Mouse (Mus musculus) spleen, postnatal 36 days (tissue): ENCODE data around the gene Trpt1.
A peak's percentile ranks its signal among the peaks of the same experiment; 100 is the strongest.
"Not testable (repeated sequence)": the region's sequence is repeated elsewhere in the genome, so short reads cannot be mapped to it uniquely, and the experiment has no call there.

ENCODE experiments used
- DNase-seq, 2 experiments: peaks; one replicate each; pipeline ENCODE4 v3.0.0; 2022; ENCODE audit warnings: low spot score in 2 of 2, mixed read lengths in 1 of 2

Gene Trpt1

DNA sequence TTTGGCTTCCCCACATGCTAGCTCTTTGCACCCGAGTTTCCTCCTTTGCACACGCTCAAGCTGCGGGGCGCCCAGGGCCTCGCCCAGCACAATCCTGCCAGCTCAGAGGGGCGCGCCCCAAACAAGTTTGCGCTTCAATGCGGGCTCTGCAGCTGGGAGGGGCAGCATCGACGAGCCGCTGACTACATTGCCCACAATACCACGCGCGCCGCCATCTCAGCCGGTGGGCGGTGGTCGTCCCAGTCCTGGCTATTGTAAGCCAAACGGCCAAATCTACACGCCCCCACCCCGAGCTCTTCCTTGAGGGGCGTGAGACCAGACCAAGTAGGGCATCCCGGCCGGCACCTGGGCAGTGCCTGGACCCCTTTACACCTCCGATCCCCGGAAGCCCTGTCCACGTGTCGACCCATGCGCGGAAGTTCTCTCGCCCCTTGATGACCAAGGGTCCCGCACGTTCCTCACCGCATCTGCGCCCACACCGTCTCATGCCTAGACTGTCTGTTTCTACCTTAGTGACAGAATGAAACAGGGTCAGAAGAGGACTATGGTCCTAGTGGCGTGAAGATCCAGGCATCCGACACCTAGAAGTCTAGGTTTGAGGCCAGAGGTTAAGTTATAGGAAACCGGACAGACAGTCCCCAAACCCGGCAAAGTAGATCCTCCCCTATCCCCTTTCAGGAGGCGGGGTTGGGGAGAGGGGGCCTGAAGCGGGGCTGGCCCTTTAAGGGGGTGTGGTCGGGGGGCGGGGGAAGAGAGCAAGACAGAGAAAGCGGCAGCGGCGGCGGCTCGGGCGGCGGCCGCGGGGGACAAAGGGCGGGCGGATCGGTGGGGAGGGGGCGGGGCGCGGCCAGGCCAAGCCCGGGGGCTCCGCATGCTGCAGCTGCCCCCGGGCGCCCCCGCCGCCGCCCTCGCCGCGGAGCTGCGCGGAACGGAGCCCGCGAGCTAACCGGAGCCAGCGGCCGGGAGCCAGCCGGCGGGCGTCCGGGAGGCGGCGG, 21.4 kb upstream of the Trpt1 start, which contains the start of gene Ppp1r14b:
Gene Ppp1r14b, plus strand, starts transcription at position 758 of the 995 bp plus-strand sequence.
- DNase-seq: peak; percentile 79 to 84

- peak; percentile 62 to 67 for DNase-seq
These were observed 20.1 kb upstream of the Trpt1 start, which contains the start of gene Plcb3 for GRCm38 (mm10) chr19:6975537-6976521. Gene Plcb3, minus strand, starts transcription at chr19:6976470.

DNA sequence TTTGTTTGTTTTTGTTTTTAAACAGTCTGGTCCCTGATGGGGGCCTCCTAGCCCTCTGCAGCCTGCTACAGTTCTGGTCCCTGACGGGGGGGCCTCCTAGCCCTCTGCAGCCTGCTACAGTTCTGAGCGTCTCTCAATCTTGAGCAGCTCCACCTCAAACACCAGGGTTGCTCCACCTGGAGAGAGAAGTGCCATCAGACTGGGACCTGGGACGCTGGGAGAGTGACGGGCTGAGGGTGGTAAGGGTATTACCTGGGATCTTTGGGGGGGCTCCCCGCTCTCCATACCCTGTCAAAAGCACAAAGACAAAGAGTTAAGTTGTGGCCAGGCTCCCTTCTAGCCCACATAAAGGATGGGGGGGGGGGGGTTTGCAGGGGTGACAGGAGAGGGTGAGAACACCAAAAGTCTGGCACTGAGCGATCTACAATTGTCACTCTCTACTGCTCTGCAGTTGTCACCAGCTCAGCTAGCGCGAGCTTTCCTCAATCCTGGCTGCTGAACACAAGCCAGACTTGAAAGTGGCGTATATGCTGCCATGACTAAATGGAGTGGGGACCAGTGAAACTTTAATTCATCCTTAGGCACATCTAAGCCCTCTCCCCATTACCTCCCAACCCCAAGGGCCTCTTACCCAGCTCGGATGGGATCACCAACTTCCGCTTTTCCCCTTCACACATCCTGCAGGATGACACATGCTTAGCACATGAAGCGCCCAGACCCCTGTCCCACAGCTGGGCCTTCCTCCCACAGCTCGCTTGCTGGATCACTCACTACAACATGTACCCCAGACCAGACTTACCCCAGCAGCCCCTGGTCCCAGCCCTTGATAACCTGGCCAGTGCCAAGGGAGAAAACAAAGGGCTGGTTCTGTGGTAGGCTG, 17.9 kb upstream of the Trpt1 start:
- DNase-seq: no peak

DNA sequence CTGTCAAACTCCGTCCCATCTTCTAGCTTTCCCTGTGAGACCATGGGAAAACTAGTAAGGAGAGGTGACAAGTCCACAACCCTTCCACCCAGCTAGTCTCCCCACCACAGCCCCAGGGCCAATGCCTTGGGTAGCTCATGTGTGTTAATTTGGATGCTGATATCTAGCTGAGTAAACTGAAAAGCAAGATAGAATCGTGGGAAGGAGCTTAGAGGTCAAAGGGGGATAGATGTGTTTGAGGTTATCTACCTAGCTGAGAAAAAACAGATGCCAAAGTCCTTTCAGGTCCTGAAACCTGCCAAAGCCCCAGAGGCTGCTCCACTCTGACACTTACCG, 17.3 kb upstream of the Trpt1 start:
- no peak for DNase-seq

DNA sequence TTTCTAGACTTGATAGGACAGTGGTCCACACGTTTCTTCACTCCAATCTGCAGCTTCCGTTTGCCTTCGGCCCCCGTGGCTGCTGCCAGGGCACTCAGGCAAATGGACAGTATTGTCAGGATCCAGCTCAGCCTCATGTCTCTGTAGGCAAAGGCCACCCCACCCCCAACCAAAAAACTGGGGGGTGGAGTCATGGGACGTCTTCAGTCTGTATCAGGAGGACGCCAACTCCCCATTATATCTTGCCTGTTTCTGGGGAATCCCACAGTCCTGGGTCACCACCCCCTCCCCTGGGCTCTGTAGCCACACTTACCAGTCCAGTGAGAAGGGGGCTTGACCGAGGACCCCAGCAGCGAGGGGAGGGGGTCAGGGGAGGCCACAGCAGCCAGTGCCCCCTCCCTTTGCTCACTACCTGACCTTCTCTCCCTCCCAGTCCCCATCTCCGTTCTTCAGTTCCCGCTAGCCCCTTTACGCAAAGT, 16.9 kb upstream of the Trpt1 start:
- DNase-seq: peak in 1 of 2 experiments; percentile 55

GRCm38 (mm10) chr19:6979486-6980380, 16.2 kb upstream of the Trpt1 start:
- DNase-seq: peak; percentile 99

GRCm38 (mm10) chr19:6980381-6981093, 15.4 kb upstream of the Trpt1 start, which contains the start of gene Fkbp2:
Gene Fkbp2, minus strand, starts transcription at chr19:6980501.
- peak; percentile 98 to 99 for DNase-seq

DNA sequence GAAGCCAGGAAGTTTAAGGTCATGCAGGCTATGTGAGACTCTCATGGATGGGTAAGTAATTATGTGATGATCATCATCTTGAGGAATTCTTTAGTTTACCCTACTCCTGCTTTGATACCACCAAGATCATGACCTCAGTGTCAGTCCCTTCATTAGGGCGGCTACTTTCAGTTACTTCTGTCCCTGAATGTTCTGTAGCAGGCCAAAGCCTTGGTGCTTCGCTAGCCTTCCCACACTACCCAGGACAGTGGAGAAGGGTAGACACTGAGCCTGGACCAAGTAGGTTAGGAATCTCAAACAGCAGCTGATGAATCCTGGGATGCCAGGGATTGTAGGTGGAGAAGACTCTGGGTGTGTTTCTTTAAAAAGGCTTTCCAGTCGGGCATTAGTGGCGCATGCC, 14.5 kb upstream of the Trpt1 start:
- DNase-seq: no peak

- no peak for DNase-seq
These were observed 12.3 kb upstream of the Trpt1 start for GRCm38 (mm10) chr19:6983621-6984020.

DNA sequence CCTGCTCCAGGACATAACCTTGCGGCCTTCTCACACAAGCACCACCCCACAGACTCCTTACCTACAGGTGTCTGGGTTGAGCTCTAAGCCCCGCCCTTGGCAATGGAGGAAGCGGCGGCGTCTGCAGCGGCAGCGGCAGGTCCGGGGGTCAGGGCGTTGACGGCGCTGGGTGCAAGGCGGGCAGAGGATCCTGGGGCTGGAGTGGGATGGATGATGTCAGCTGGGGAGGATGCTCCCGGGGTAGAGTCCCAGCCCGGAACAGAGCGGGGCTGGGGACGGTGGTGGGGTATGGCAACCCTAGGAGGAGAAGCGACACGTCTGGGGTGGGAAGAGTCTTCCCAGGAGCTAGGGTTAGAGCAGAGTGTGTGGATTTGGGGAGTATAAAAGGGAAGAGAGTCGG, 10.6 kb upstream of the Trpt1 start:
- DNase-seq: no peak

DNA sequence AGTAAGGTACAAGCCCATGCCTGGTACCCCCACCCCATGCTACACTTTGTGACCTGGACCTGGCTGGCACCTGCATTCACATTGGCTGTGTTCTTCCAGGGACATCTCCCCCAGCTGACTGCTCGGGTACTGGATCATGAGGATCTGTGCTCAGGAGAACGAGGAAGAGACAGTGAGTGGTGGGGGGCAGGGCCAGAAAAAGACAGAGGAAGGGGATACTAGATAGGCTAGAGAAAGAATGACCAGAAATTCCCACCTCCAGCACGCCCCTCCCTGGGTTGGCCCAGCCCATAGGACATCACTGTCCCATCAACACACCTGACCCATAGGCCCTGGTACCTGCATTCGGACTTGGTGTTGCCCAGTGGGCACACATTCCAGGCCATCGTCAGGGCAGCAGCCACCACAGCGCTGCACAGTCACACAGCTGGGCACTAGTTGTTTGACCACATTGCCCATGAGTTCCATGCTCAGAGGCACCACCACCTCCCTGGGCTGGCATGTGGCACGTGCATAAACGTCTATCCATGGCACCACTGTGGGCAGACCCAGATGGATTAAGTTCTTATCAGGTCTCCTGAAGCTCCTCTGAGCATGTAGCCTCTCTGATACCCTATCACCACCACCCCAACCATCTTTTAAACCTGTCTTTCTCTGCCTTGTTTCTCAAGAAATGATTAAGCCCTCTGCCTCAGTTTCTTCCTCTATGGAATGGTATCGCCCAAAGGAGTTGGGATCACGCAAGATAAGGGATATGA, 9.8 kb upstream of the Trpt1 start:
- no peak for DNase-seq

DNA sequence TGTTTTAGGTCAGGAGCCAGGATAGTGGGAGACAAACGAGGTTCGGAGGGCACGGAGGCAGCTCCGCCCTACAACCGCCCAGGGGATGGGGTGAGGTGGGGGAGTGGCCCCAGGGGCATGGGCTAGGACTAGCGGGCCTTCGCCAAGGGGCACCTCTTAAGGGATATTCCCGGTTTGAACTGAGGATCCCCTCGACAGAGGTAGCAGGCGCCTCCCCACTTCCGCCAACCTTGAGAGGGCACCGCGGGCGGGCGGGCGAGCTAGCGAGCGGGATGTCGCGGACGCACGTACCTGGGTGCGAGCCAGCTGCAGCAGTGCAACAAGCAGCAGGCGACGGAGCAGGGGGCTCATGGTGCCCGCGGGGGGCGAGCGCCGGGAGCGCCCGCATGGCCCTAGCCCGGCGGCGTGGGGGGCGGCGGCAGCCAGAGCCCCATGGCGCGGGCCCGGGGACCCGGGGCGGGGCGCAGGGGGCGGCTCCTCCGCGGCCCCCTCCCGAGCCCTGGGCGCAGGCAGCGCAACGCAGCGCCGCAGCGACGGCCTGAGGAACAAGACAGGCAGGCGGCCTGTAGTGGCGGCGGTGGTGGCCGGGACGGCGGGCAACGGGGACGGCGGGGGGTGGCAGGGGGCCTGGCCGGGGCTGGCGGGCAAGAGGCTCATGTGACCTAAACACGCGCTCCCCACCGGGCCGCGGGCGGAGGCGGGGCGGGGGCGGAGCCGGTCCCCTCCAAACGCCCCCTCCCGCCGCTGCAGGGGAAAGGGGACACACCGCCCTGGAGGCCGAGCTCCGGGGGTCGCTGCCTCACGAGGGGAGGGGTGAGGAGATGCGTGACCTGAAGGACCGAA, 8.6 kb upstream of the Trpt1 start, which contains the start of gene Vegfb:
Gene Vegfb, minus strand, starts transcription at position 591 of the 843 bp plus-strand sequence.
- DNase-seq: peak; percentile 61 to 62

- no peak for DNase-seq
These were observed 8.0 kb upstream of the Trpt1 start for GRCm38 (mm10) chr19:6987904-6988285.

DNA sequence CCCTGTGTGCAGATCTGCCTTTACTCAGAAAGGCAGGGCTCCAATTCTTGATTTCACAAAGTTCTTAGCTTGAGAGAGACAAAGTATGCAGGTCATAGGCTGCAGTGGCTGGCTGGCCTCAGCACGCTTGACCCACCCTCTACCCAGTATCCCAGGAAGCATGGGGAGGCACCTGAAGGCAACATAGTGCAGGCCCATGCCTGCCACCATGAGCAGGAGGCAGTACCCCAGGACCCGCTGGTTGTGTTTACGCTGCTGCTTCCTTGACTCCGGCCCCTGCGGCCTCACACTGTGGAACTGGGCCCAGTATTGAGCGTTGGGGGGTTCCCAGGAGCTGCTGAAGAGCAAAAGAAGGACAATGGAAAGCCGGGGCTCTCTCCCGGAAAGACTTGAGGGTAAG, 6.7 kb upstream of the Trpt1 start:
- DNase-seq: no peak

DNA sequence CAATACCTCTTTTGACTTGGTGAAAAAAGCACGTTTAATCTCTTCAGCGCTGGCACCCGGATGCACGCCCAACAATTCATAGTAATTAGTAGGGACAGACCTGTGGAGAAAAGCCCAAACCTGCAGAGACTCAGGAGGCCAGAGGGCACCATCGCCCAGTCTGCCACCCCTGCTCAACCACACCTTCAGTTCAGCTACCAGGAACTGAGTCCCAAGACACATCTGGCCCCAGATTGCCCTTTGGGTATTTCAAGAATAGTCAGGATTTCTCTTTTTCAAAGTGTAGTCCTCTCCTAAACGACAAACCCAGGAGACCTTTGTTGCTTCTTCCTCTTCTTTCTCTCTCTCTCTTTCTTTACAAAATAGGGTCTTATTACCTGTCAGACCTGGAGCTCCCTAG, 5.2 kb upstream of the Trpt1 start:
- DNase-seq: no peak

- not testable (repeated sequence) for DNase-seq
These were observed 4.8 kb upstream of the Trpt1 start for GRCm38 (mm10) chr19:6991166-6991565.
